Mouse (Mus musculus) heart, postnatal 0 days (tissue): ENCODE measurements around the gene Trp53bp2.

Experiments
- CTCF ChIP-seq: IDR thresholded peaks from 2 replicates; pipeline ENCODE4 v1.5.1; 2016; ENCODE audit warnings: antibody characterized with exemption, control low read depth, low read depth
- EP300 ChIP-seq: IDR thresholded peaks from 2 replicates; pipeline ENCODE4 v1.6.1; 2016; ENCODE audit warnings: antibody characterized with exemption, low read depth

DNA sequence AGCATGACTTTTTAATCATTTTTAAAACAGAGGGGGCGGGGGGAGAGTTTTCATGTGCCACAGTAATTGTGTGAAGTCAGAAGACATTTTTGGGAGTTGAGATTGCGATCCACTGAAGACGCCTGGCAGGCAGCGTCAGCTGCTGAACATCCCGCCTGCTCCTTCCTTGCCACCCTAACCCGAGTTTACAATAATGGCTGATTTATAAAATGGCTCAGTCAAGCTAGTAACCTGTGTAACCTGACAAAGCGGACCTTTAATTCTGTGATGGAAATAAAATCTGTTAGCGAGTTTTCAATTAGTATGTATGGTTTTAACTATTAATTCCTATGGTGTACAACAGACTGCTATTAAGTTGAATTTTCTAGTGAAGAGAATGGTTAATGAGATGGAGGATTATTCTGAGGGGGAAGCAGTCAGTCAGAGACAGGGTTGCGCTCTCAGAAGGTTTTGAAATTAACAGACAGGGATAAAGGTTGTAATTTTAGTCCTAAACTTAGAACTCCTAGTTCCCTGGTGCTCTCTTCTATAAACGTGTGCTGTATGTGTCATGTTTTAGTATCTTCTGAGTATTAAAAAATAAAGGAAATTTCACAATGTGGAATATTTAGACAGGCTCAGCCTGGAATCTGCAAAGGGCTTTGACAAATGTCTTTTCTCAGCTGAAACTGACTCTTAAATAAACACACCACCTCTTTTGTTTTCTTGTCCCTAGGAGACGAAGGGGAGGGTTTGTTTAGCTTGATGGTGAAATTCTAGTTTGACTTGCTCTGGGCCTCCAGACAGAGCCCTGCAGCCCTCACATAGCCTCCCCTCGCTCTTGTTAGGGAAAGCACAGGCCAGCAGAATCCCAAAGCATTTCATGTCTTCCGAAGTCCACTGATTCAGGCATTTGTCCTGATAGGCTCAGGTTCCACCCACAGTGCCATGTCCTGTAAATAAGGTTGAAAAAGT lies 51.6 kb downstream of the Trp53bp2 start:
- TF ChIP-seq CTCF: no peak
- TF ChIP-seq EP300: no peak
